Mouse (Mus musculus): ENCODE data around the gene Ranbp9.

Ranbp9 gene

GRCm38 (mm10) chr13:43364985-43365824 is 115.9 kb downstream of the Ranbp9 start, which contains the start of gene Sirt5:
Gene Sirt5, plus strand, starts transcription at chr13:43365496.
- peak; percentile 89 for DNase-seq (ENCODE audit: low spot score)

- no peak for DNase-seq (ENCODE audit: low spot score)
Observed at GRCm38 (mm10) chr13:43362353-43362752, 118.7 kb downstream of the Ranbp9 start.

GRCm38 (mm10) chr13:43360534-43360933 is 120.5 kb downstream of the Ranbp9 start:
- DNase-seq (ENCODE audit: low spot score) = no peak

GRCm38 (mm10) chr13:43356346-43357125 is 124.5 kb downstream of the Ranbp9 start:
- no peak for DNase-seq (ENCODE audit: low spot score)

GRCm38 (mm10) chr13:43354362-43354761 is 126.7 kb downstream of the Ranbp9 start:
- DNase-seq (ENCODE audit: low spot score) = peak; percentile 4

GRCm38 (mm10) chr13:43353356-43353755 is 127.7 kb downstream of the Ranbp9 start:
- DNase-seq (ENCODE audit: low spot score) = no peak
